Mouse (Mus musculus) G1E (cell line): ENCODE measurements around the gene Cdh15.

Experiments used
- CTCF ChIP-seq: IDR thresholded peaks from 2 replicates; pipeline ENCODE4 v1.5.1; 2012; ENCODE audit warnings: low read depth, low read length, inconsistent platforms, mixed read lengths
- GATA1 ChIP-seq: IDR thresholded peaks from 2 replicates; pipeline ENCODE4 v1.6.1; 2012; ENCODE audit warnings: borderline replicate concordance, low read length, inconsistent platforms, mixed read lengths
- GATA2 ChIP-seq: IDR thresholded peaks from 2 replicates; pipeline ENCODE4 v1.6.1; 2012; ENCODE audit warnings: low read depth, low read length, inconsistent platforms, borderline replicate concordance
- POLR2AphosphoS5 ChIP-seq: IDR thresholded peaks from 2 replicates; pipeline ENCODE4 v1.6.1; 2012; ENCODE audit warnings: low read depth, low read length, inconsistent platforms; ENCODE audit not compliant: insufficient replicate concordance
- TAL1 ChIP-seq: conservative IDR thresholded peaks from 2 replicates; pipeline ENCODE4 v1.6.1; 2012; ENCODE audit warnings: low read depth, low read length, inconsistent platforms, mixed read lengths

GRCm38 (mm10) chr8:122854388-122854787 lies 6.6 kb downstream of the Cdh15 start:
- TF ChIP-seq TAL1 (no peak), CTCF (no peak), GATA1 (no peak), GATA2 (no peak), POLR2AphosphoS5 (no peak)
